Mouse (Mus musculus) c-Kit-positive CD71-negative TER-119-negative erythroid progenitor cells, embryonic 14.5 days (primary cell): ENCODE measurements around the gene Itih3.

Experiments used
- DNase-seq: peaks from one replicate; pipeline ENCODE4 v3.0.0-alpha.2; 2013; ENCODE audit warnings: low read depth

Itih3 gene

DNA sequence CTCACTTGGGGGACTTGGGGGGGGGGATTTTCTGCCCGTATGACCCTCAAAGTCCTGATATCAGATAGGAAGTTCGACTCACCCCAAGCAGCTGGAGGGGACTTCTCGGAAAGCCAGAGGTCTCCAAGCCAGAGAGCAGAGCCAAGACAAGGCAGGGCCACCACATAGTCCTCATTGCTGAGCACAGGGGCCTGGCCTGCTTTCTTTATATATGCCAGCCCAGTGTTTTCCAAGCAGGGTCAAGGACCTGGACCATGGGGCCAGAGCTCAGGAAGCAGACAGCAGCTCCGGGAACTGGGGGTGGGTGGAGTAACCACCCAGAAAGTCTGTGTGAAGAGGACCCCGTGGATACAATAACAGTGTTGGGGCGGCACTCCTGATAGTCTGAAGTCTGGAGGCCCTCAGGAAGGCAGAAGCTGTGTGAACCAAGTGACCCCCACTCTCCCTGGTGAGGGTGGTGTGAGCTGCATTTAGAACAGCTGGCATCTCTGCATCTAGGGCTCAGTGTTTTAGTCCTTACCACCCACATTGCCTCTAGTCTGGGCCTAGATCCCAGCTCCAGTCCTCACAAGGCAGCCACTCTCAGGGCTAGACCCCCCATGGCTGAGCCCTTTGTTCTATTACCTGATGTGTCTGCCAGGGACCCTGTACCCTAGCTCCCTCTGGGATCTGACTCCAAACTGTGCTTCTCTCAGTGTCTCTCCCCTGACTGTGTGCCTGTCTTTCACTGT is at the start of gene Itih3:
Gene Itih3 (minus strand): TSS at position 386 of the 731 bp plus-strand sequence.
- DNase-seq, result no peak

DNA sequence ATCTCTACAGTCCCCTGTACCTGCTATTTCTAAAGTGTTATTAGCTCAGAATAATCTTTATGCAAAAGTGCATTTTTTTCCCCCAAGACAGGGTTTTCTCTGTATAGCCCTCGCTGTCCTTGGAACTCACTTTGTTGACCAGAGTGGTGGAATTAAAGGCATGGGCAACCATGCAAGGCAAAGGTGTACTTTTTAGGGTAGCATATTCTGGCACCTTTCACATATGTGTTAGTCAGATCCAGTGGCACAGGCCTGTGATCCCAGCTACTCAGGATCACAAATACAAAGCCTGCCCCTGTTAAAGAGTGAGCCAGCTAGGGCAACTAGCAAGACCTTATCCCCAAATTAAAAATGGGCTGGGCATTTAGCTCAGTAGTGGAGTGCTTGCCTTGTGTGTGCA is 36.8 kb upstream of the Itih3 start:
- no peak for DNase-seq

DNA sequence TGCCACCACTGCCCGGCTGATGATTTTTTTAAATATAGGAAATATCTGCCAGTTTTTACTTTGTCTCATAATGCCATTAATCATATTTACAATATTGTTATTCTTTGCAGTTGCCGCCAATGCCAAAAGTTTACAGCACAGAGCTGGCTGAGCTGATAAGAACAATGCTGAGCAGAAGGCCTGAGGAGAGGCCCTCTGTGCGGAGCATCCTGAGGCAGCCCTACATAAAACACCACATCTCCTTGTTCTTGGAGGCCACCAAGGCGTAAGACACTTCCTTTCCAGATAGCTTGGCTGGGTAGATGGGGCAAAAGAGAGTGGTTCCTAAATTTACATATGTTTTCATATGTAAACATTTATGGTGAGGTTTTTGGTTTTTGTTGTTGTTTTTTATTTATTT is 35.5 kb upstream of the Itih3 start:
- DNase-seq, result no peak

DNA sequence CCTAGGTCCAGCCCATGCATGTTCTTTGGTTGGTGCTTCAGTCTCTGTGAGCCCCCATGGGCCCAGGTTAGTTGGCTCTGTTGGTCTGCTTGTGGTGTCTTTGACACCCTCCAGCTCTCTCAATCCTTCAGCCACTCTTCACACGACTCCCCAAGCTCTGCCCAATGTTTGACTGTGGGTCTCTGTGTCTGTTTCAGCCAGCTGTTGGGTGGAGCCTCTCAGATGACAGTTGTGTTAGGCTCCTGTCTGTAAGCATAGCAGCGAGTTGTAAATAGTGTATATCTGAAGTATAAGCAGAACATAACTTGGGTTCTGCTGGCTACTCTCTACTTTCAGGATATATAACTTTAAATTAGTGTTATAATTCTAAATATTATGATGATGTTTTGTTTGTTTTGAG is 35.0 kb upstream of the Itih3 start:
- DNase-seq, result no peak

DNA sequence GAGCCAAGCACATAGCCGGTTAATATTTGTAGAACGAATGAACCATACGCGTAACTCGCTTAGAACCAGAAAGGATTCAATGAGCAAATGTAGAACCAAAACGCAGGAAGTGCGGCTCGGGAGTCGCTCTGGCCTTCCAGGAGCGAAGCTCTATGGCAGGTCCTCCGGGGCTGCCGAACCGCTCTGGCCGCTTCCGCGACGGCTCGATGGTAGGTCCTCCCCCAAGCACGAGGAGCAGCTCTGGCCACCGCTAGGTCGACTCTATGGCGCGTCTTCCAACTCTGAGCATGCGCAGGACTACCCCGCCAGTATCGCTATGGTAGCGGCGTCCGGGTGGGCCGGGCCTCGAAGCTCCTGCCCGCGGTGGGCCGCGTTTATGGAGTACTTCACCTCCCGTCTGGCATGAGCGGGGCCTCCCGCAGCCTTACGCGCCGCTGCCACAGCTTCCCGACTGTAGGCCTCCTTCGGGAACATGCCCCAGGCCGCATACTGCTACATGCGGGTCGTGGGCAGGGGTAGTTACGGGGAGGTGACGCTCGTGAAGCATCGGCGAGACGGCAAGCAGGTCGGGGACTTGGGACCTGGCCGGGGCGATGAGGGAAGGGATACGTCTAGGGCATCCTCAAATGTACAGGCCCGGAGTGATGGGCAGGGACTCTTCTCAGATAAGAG is 27.7 kb upstream of the Itih3 start, which contains the start of gene Nek4:
Gene Nek4 (plus strand): TSS at position 224 of the 672 bp plus-strand sequence.
- peak; percentile 89 for DNase-seq

DNA sequence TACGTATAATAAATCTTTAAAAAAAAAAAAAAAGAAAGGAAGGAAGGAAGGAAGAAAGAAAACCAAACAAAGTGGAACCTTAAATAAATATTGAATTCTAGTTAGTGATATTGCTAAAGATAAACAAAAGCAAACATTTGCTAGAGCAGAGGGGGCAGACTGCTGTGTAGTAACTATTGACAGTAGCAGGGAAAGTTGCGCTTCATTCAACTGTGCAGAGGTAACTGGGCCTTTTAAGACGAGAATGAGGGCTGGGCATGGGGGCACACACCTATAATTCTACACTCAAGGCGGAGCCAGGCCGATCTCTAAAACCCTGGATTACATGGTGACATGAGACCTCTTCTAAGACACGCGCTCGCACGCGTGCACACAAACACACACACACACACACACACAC is 26.4 kb upstream of the Itih3 start:
- DNase-seq, result no peak

DNA sequence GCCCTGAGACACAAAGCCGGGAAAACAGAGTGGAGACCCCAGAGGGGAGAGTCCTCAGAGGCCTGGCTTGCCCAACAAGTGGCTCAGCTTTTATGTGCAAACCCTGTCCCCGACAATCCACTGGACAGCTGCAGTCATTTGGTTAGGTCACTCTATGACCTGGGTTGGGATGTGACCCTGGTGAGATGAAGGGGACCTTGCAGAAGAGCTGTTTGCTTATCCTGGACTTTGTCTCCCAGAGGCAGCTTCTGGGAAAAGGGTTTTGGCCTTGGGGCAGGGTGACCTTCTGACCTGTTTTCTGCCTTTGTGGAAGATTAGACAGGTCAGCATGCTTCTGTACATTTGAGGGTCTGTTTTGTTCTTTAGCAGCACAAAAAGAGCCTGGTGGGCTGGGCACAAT is 21.2 kb upstream of the Itih3 start:
- DNase-seq, result no peak

DNA sequence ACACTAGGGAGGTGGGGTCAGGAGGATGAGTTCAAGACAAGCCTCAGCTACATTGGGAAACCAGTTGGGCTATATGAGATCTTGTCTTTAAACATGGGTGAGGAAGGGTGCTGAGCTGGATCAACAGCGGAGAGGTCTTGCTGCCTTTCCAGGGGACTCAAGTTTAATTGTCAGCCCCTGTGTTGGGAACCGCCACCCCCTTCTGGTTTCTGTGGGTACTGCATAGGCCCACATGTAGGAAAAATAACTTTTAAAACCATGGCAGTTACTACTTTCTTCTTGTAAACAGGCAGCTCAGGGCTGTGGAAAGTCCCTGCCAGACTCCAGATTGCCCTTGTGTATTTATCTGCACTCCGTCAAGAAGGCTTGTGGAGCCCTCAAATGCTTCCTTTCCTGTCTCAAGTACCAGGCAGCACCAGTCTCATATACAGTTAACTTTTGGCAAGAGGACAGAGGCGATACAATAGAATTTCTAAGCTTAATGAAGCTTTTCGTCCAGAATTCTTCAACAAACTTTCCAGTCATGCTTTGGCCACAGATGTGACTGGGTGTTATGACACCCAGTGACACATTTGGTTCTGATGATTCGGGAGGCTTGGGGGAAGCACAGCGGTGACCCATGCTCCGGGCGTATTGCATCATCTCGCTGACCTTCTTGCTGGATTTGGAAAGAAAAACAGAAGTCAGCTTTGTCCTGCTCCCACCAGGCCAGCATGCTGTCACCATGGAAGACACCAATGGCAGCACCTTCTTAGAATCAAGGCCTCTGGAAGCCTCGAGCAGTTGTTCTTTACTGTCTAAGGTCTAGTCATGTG is 20.5 kb upstream of the Itih3 start:
- DNase-seq, result peak; percentile 51

DNA sequence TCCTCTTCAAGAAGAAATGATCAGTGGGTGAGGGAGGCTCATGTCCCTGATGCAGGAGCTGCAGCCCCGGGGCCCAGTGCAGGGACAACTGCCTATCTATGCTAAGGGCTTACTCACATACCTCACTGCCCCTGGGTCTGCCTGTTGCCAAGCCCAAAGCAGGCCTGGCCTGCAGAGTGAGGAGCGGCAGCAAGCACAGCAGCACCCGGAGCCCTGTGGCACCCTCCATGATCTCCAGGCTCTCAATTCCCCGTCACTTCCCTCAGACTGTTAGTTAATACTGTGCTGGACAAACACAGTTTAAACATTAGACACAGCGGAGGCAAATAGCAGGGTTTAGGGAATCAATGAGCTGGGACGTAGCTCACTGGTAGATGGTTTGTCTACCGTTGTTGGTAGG is 19.5 kb upstream of the Itih3 start, which contains the start of gene Itih1:
Gene Itih1 (minus strand): TSS at position 252 of the 400 bp plus-strand sequence.
- DNase-seq, result no peak

DNA sequence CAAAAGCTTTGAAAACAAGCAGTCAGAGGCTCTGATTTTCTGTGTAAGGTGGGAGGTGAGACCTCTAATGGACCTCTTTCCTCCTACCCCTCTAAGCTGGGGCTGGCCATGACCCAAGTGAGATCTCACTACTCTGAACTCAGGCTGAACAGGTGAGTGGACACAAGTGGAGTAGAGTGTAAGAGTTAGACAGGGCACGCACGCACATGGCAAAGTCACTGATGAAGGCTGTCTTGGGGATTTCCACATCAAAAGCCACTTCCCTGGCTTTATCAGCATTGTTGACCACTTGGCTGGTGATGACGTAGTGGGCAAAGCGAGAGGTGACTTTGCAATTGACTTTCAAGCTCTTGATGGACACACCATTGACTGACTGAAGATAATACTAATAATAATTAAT is 18.7 kb upstream of the Itih3 start:
- no peak for DNase-seq

DNA sequence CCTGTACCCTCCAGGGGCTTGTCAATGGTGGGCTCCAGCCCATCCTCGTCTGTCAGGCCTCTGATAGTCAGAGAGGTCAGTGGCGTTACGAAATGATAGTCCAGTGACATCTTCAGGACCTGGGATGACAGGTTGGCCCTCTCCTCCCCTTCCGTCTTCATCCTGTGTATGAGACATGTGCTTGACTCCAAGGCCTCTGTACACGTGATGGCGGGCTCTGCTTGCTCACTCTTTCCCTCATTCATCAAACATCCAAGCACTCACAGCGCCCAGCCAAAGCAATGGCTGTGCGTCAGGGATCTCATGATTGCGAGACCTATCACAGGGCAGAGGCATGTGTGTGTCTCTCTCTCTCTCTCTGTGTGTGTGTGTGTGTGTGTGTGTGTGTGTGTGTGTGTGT is 9.8 kb upstream of the Itih3 start:
- DNase-seq, result no peak

DNA sequence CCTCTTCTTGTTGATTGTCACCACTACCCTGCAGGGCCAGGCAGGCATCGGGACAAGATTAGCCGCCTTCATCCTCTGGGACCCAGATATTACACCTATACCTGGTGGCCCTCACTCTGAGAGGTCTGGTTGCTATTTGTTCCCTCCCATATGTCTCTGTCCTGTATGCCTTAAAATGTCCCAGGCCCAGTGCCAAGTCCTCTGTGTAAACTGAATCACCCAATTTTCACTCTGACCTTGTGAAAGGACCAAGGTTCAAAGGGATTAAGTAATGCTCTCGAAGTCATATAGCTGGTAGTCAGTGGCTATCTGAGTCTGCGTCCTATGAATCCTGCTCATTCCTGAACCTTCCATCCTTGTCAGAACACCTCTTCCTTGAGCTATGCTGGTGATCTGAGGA is 6.8 kb upstream of the Itih3 start:
- no peak for DNase-seq

DNA sequence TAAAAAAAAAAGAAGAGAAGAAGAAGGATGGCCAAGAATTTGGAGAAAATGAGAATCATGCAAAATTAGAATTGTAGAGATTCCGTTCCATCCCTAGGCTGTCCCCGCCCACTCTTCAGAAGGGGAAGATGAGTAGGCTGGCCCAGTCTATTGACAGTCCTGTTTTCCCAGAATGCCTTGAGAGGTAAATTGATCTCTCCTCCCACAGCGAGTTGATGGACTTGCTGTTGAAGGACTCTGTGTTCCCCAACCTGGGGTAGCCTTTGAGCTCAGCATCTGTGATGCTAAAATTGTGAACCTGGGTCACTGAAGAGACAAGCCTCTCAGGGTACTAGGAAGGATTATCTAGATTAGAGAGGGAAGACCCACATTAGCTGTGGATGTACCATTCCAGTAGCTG is 1.9 kb upstream of the Itih3 start:
- DNase-seq, result no peak

DNA sequence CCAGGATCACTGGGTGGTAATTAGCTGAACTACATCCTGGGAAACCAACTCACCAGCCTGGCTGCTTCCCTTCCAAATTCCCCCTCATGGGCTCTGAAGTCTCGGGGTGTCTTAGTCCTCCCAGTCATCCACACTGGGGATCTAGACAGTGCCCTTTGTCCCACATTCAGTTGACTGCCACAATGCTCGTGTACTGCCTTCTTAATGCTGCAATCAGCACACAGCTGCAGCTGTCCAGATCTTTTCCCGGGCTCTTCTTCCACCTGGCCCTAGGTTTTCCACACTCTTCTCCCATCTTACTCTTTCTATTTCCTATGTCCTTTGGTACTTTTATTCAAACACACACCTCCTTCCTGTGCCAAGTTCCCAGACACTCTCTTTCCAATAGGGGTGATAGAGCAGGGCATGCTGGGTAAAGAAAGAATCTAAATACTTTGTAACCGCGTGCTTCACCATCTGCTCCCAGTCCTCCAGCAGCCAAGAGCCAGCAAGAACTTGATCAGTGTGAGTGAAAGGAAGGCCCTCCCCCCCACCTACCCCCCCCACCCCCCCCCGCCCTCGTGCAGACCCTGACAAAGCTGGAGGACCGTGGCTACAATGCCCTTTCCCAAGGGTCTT is 1.4 kb downstream of the Itih3 start:
- DNase-seq, result no peak

DNA sequence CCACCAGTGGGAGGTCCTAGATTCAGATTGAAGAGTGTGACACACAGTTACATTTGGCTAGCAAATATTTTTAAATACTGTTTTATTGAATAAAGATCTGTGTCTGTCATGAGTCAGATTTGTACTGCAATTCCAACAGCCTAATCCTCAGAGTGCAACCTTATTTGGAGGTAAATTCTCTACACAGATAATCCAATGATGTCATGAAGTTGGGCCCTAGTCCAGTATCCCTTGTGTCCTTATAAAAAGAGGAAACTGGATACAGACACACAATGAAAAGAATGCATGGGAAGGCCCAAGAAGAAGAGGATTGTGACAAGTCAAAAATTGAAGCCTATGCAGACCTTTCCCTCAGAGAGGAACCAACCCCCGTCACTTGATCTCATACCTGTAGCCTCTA is 7.0 kb downstream of the Itih3 start:
- DNase-seq, result no peak

DNA sequence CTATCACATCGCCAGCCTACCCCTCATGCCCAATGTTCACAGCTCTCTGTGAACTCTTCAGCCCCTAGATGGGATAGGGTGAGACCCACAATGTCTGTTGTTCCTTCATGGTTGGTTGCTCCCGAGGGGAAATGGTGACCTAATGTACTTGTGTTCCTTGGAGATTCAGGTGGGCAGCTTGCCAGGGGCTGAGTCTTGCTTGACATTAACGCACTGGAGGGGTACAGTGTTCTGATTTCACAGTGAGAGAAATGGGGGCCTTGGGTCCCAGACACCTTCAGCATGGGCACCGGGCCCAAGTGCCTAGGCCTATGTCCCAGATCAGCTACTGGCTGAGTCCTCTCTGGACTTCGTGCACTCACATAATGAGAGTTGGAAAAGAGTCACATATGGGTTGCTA is 10.2 kb downstream of the Itih3 start:
- DNase-seq, result no peak

DNA sequence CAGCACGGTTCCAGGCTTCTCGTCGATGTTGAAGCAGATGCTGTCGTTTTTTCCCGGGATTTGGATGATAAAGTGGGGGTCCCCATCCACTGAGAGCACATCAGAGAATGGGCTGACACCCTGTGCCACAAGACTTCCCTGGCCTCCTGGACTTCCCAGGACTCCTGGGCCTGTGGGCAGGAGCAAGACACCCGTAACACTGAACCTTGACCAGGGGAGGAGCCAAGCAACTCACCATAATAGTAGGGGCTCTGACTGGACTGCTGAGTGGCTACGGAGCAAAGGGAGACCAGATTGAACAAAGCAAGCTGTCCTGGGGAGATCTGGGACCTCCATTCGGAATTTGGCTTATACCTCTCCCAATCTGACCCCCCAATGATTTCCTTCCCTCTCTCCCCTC is 10.9 kb downstream of the Itih3 start:
- no peak for DNase-seq

DNA sequence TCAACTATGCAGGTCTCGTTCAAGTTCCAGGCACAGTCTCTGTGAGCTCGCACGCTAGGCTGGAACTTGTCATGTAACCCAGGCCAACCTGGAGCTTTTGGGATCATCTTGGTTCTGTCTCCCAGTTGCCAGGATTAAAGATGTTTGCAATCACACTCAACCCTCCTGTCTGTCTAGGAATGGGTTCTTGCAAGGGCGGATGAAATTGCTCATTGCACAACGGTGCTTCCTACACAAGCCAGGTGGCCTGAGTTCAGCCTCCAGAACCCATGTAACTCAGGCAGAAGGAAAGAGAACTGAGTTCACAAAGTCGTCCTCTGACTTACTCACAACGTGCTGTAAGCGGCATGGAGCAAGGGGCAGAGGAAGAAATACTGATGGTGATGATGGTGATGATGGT is 12.4 kb downstream of the Itih3 start:
- no peak for DNase-seq

DNA sequence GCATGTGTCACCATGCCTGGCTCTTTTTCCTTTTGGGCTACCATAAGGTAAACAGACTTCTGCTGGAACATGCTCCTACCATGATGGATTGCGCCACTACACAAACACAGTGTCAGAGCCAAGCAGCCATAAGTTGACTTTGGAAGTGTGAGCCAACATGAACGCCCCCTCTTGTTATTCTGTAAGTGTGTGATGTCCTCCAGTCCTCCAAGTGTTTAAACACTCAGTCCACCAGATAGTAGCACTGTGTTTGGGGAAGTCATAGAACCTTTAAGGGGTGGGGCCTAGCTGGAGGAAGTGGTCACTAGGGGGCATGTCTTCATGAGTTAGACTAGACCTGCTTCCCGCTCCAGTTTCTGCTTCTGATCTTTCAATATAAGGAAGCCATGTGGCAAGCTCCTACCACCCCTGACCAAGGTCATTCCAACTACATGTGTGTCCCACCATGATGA is 15.7 kb downstream of the Itih3 start:
- DNase-seq, result peak; percentile 33

DNA sequence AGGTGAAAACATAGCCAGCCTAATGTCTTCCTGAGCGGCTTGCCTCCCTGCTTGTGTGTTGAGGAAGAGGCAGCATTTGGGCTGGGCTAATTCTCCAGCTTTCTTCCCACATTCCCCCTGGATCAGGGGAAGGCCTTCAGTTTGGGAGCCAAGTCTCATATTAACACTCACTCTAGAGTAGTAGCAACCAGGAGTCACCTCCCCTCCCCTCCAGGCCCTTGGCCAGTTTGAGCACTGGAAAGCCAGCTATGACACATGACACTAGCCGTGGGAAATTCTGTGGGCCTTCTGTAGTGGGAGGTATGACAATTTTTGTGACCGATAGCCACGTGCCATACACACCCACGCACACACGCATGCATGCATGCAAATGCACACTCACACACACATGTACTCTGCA is 17.6 kb downstream of the Itih3 start:
- DNase-seq, result no peak

DNA sequence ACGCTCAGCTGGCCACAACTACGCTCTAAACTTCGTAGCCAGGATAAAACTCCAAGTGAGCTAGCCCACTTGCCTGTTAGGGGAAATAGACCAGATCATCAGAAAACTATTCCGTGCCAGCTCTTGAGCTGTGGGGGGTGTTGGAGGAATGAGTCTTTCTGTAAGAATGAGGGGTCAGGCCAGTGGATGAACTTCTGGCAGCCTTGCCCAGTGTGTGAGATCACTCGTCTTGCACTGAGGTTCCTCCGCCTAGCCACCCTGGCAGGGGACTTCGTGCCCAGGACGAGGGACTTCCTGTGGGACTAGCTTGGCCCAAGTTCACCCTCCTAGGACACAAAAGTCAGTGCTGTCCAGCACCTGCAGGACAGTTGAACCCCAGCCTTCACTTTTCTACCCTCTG is 19.3 kb downstream of the Itih3 start:
- no peak for DNase-seq

DNA sequence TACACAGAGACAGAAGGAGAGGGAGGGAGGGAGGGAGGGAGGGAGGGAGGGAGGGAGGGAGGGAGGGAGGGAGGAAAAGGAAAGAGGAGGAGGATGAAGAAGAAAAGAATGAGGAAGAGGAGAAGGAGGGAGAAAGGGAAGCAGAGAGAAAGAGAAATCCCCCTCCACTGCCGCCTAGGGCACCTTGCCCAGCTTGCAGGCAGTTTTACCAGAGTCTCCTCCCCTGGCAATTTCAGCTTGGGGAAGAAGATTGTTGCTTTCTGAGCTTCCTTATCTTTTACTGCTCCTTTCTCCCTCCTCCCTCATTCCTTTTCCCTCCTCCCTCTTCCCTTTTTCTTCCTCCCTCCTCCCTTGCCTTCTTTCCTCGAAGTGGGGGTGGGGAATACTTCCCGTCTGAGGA is 20.5 kb downstream of the Itih3 start:
- DNase-seq, result no peak
